Mouse (Mus musculus) limb, embryonic 13.5 days (tissue): ENCODE data around the gene Slc17a7. TPM values are rescaled to one million over a fixed set of nuclear protein-coding genes. Genes with fewer than 3 reads are reported as not detected.

Source experiments
- ATAC-seq: fragments of 200-750 bp; cut with Nextera tagmentation; 2 replicates; pipeline ENCODE4 v1.8.0; 2017; ENCODE audit warnings: low read depth, moderate number of reproducible peaks, moderate TSS enrichment; ENCODE audit not compliant: low FRiP score
- H3K27ac ChIP-seq: fragments of 300-500 bp; sonication (generic); 2 replicates; pipeline ENCODE4 v1.5.1; 2015; ENCODE audit warnings: inconsistent platforms, mild to moderate bottlenecking, moderate library complexity
- H3K27me3 ChIP-seq: fragments of 300-500 bp; sonication (generic); 2 replicates; pipeline ENCODE4 v1.6.1; 2015; ENCODE audit warnings: mild to moderate bottlenecking, inconsistent platforms
- H3K36me3 ChIP-seq: fragments of 300-500 bp; sonication (generic); 2 replicates; pipeline ENCODE4 v1.6.1; 2015; ENCODE audit warnings: inconsistent platforms, mild to moderate bottlenecking, moderate library complexity
- H3K4me1 ChIP-seq: fragments of 300-500 bp; sonication (generic); 2 replicates; pipeline ENCODE4 v1.6.1; 2015; ENCODE audit warnings: inconsistent platforms
- H3K4me2 ChIP-seq: fragments of 300-500 bp; sonication (generic); replicated peaks from 2 replicates; pipeline ENCODE4 v1.6.1; 2015; ENCODE audit warnings: inconsistent platforms, mild to moderate bottlenecking, moderate library complexity
- H3K4me3 ChIP-seq: fragments of 300-500 bp; sonication (generic); 2 replicates; pipeline ENCODE4 v1.5.1; 2015; ENCODE audit warnings: moderate library complexity, mild to moderate bottlenecking, inconsistent platforms
- H3K9ac ChIP-seq: fragments of 300-500 bp; sonication (generic); 2 replicates; pipeline ENCODE4 v1.6.1; 2015; ENCODE audit warnings: mild to moderate bottlenecking, inconsistent platforms
- H3K9me3 ChIP-seq: fragments of 300-500 bp; sonication (generic); 2 replicates; pipeline ENCODE4 v1.6.1; 2016; ENCODE audit warnings: inconsistent platforms
- WGBS: fragments of 180-500 bp; shearing (Covaris S2); methylation state at CpG from one replicate; pipeline ENCODE4 v1.1.7; 2015; 5-methylcytosine and 5-hydroxymethylcytosine counted together
- polyA plus RNA-seq: library from polyadenylated mRNA; unstranded; fragments of >200 nt; fragmentation: Nextera tagmentation; extraction: Ambion mirVana; gene quantifications from 2 replicates; pipeline ENCODE4 v1.2.1, GENCODE M21; 2015

Gene Slc17a7
- 0.19 and 0.23 TPM in 2 replicates for polyA plus RNA-seq

- H3K4me3 ChIP-seq = peak within 1 kb of the TSS; percentile 47
- no peak for ATAC-seq
- H3K4me1 ChIP-seq = peaks cover 13% of the 10 kb centered on the region
- peak within 1 kb of the TSS; percentile 73 for H3K4me2 ChIP-seq
- peak within 1 kb of the TSS; percentile 59 for H3K9ac ChIP-seq
- peaks cover 66% of the 10 kb centered on the region for H3K27me3 ChIP-seq
- peaks cover 4% of the 10 kb centered on the region; the same call in 1 of the 2 replicates for H3K9me3 ChIP-seq
- no peak within 1 kb of the TSS for H3K27ac ChIP-seq
- WGBS = 2% methylated on average over 34 of the region's 41 CpGs
- H3K36me3 ChIP-seq = peaks cover 20% of the 10 kb centered on the region
Measured at GRCm38 (mm10) chr7:45163735-45164490, at the start of gene Slc17a7. TSS of gene Slc17a7 (plus strand) at chr7:45163949.

GRCm38 (mm10) chr7:45117566-45117965 lies 46.2 kb upstream of the Slc17a7 start:
- H3K4me2 ChIP-seq = no peak overlapping the region
- H3K9me3 ChIP-seq = no peaks in the 10 kb centered on the region
- no peak overlapping the region for H3K27ac ChIP-seq
- no peak for ATAC-seq
- no peaks in the 10 kb centered on the region for H3K27me3 ChIP-seq
- H3K4me3 ChIP-seq = no peak overlapping the region
- no peak overlapping the region for H3K9ac ChIP-seq
- WGBS = 85% methylated on average over 8 of the region's 8 CpGs
- peaks cover 50% of the 10 kb centered on the region for H3K36me3 ChIP-seq
- peaks cover 14% of the 10 kb centered on the region for H3K4me1 ChIP-seq

DNA sequence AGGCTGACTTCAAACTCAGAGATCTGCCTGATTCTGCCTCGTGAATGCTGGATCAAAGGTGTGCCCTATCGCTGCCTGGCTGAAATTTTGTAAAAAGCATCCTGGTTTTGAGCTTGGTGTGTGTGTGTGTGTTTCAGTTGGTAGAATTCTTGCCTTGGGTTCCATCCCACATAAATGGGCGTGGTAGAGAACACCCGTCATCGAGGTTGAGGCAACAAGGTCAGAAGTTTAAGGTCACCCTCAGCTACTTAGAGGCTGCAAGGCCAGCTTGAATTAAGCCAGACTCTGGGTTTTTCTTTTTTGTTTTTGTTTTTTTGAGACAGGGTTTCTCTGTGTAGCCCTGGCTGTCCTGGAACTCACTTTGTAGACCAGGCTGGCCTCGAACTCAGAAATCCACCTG lies 45.4 kb upstream of the Slc17a7 start:
- no peak for ATAC-seq
- H3K9ac ChIP-seq = no peak overlapping the region
- H3K4me1 ChIP-seq = peaks cover 21% of the 10 kb centered on the region
- H3K4me2 ChIP-seq = no peak overlapping the region
- H3K27me3 ChIP-seq = no peaks in the 10 kb centered on the region
- peaks cover 57% of the 10 kb centered on the region for H3K36me3 ChIP-seq
- H3K4me3 ChIP-seq = no peak overlapping the region
- H3K27ac ChIP-seq = no peak overlapping the region
- no peaks in the 10 kb centered on the region for H3K9me3 ChIP-seq
- WGBS = 91% methylated on average over 6 of the region's 6 CpGs

GRCm38 (mm10) chr7:45119780-45120709 lies 43.7 kb upstream of the Slc17a7 start:
- WGBS = 79% methylated on average over 5 of the region's 5 CpGs
- Histone ChIP-seq H3K9ac (no peak overlapping the region), H3K27ac (no peak overlapping the region), H3K4me1 (peaks cover 27% of the 10 kb centered on the region), H3K36me3 (peaks cover 61% of the 10 kb centered on the region), H3K4me2 (no peak overlapping the region), H3K9me3 (no peaks in the 10 kb centered on the region), H3K27me3 (no peaks in the 10 kb centered on the region), H3K4me3 (no peak overlapping the region)
- ATAC-seq = no peak

DNA sequence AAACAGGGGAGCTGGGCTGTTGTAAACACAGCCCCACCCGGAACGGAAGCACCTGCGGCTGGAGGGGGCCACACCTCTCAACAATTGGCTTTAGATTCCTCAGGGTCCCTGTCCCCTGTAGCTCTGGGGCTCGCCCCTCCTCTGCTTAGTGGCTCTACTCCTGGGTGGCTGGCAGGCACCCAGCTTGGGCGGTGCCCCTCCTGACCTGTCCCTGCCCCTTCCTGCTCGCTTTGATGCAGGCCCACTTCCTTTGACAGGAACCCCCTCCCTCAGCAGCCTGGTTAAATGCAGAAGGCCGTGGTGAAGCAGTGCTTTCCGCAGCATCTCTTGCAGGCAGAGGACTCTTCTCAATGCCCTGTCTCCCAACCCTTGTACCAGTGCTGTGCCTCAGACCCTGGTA lies 42.3 kb upstream of the Slc17a7 start:
- no peak overlapping the region for H3K27ac ChIP-seq
- no peaks in the 10 kb centered on the region for H3K27me3 ChIP-seq
- H3K9me3 ChIP-seq = no peaks in the 10 kb centered on the region
- WGBS = 61% methylated on average over 8 of the region's 8 CpGs
- H3K4me3 ChIP-seq = peak overlapping the region; percentile 7; the same call in 1 of the 2 replicates
- peaks cover 40% of the 10 kb centered on the region for H3K4me1 ChIP-seq
- no peak for ATAC-seq
- peak overlapping the region; percentile 31; the same call in 1 of the 2 replicates for H3K9ac ChIP-seq
- H3K4me2 ChIP-seq = peak overlapping the region; percentile 94; the same call in 1 of the 2 replicates
- peaks cover 75% of the 10 kb centered on the region for H3K36me3 ChIP-seq

DNA sequence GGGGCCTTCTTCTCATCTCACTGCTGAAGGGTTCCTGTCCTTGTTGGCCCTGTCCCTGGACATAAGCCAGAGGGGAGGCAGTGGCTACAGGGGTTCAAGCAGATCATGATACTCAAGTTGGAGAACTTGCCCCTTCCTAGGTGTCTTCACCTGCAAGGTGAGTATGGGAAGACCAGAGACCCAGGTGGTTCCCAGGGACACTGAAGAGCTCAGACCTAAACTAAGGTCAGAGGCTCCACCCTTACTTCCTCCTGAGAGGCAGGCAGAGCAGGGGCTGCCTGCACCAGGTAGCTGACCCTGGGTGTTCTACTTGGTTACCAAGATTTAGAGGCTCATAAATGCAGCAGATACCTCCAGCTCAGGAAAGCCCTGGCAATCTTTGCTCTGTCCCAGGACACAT lies 41.8 kb upstream of the Slc17a7 start:
- peak overlapping the region; percentile 94; the same call in 1 of the 2 replicates for H3K4me2 ChIP-seq
- H3K9ac ChIP-seq = 0 out of 2 replicates have a peak overlapping the region, but pooled peaks have one; percentile 26
- H3K4me1 ChIP-seq = peaks cover 46% of the 10 kb centered on the region
- H3K36me3 ChIP-seq = peaks cover 80% of the 10 kb centered on the region
- no peak for ATAC-seq
- H3K9me3 ChIP-seq = no peaks in the 10 kb centered on the region
- no peaks in the 10 kb centered on the region for H3K27me3 ChIP-seq
- H3K4me3 ChIP-seq = peak overlapping the region; percentile 7; the same call in 1 of the 2 replicates
- no peak overlapping the region for H3K27ac ChIP-seq

- Histone ChIP-seq H3K27me3 (no peaks in the 10 kb centered on the region), H3K4me1 (peaks cover 53% of the 10 kb centered on the region), H3K4me3 (peak overlapping the region; percentile 98), H3K9me3 (no peaks in the 10 kb centered on the region), H3K4me2 (peak overlapping the region; percentile 94), H3K36me3 (peaks cover 83% of the 10 kb centered on the region), H3K9ac (peak overlapping the region; percentile 98), H3K27ac (peak overlapping the region; percentile 86; the same call in 1 of the 2 replicates)
- ATAC-seq = no peak
- WGBS = 83% methylated on average over 15 of the region's 15 CpGs
Measured at GRCm38 (mm10) chr7:45122561-45123185, 41.1 kb upstream of the Slc17a7 start.

GRCm38 (mm10) chr7:45123186-45123570 lies 40.6 kb upstream of the Slc17a7 start:
- Histone ChIP-seq H3K27me3 (no peaks in the 10 kb centered on the region), H3K4me3 (peak overlapping the region; percentile 98), H3K27ac (peak overlapping the region; percentile 86), H3K36me3 (peaks cover 78% of the 10 kb centered on the region), H3K9me3 (no peaks in the 10 kb centered on the region), H3K4me2 (peak overlapping the region; percentile 94), H3K4me1 (peaks cover 53% of the 10 kb centered on the region), H3K9ac (peak overlapping the region; percentile 98)
- WGBS = 17% methylated on average over 12 of the region's 12 CpGs
- no peak for ATAC-seq

GRCm38 (mm10) chr7:45124224-45125143 lies 39.3 kb upstream of the Slc17a7 start, which contains the start of gene Rps11:
TSS of gene Rps11 (minus strand) at chr7:45124439.
- peak within 1 kb of the TSS; percentile 94 for H3K4me2 ChIP-seq
- peak within 1 kb of the TSS; percentile 98 for H3K4me3 ChIP-seq
- under 1% methylated on average over 59 of the region's 59 CpGs for WGBS
- no peaks in the 10 kb centered on the region for H3K9me3 ChIP-seq
- peak within 1 kb of the TSS; percentile 92 for H3K27ac ChIP-seq
- peak within 1 kb of the TSS; percentile 98 for H3K9ac ChIP-seq
- peaks cover 67% of the 10 kb centered on the region for H3K36me3 ChIP-seq
- peak; percentile 79 for ATAC-seq
- peaks cover 57% of the 10 kb centered on the region for H3K4me1 ChIP-seq
- H3K27me3 ChIP-seq = no peaks in the 10 kb centered on the region

- 12% methylated on average over 7 of the region's 7 CpGs for WGBS
- H3K9me3 ChIP-seq = no peaks in the 10 kb centered on the region
- peak overlapping the region; percentile 39; the same call in 1 of the 2 replicates for H3K9ac ChIP-seq
- H3K27ac ChIP-seq = peak overlapping the region; percentile 92; the same call in 1 of the 2 replicates
- peaks cover 62% of the 10 kb centered on the region for H3K4me1 ChIP-seq
- H3K36me3 ChIP-seq = peaks cover 60% of the 10 kb centered on the region
- H3K4me3 ChIP-seq = peak overlapping the region; percentile 98; the same call in 1 of the 2 replicates
- peak overlapping the region; percentile 94 for H3K4me2 ChIP-seq
- no peak for ATAC-seq
- H3K27me3 ChIP-seq = no peaks in the 10 kb centered on the region
Measured at GRCm38 (mm10) chr7:45125144-45125600, 38.6 kb upstream of the Slc17a7 start.
